Mouse (Mus musculus) lung, postnatal 0 days (tissue): ENCODE measurements at regions not wholly inside any gene's neighbourhood (a gene's known extent, or its start where the extent isn't known, plus 50 kb on each side); places are given as distances from the start of the nearest gene placed in this dataset.

Source experiments
- CTCF ChIP-seq: IDR thresholded peaks from 2 replicates; pipeline ENCODE4 v1.5.1; 2016; ENCODE audit warnings: antibody characterized with exemption, mild to moderate bottlenecking
- EP300 ChIP-seq: IDR thresholded peaks from 2 replicates; pipeline ENCODE4 v1.6.1; 2016; ENCODE audit warnings: antibody characterized with exemption, mild to moderate bottlenecking, control low read depth

- TF ChIP-seq CTCF (no peak), EP300 (no peak)
These were observed 183.7 kb upstream of the Ednrb start for GRCm38 (mm10) chr14:104027900-104028285.
